Mouse (Mus musculus): ENCODE data around the gene Elf3. TPM values are rescaled to one million over a fixed set of nuclear protein-coding genes. Genes with fewer than 3 reads are reported as not detected.

Gene Elf3
- polyA plus RNA-seq, 1 experiment from 2014 or later = 0.09 TPM

Other genes starting within 250 kb of the Elf3 start
- gene Lgr6, start 153.3 kb downstream of the Elf3 start, polyA plus RNA-seq (2014; fragmentation: Nextera tagmentation; extraction: Ambion mirVana) = 1.2 and 1.4 TPM in 2 replicates
- 0.11 and 0.22 TPM in 2 replicates for gene Ptpn7, start 125.9 kb downstream of the Elf3 start, polyA plus RNA-seq (2014; fragmentation: Nextera tagmentation; extraction: Ambion mirVana)
- 354 and 383 TPM in 2 replicates for gene Arl8a, start 111.7 kb downstream of the Elf3 start, polyA plus RNA-seq (2014; fragmentation: Nextera tagmentation; extraction: Ambion mirVana)
- gene Gpr37l1, start 90.9 kb downstream of the Elf3 start, polyA plus RNA-seq (2014; fragmentation: Nextera tagmentation; extraction: Ambion mirVana) = 0.68 and 1.5 TPM in 2 replicates
- 96.1 and 101 TPM in 2 replicates for gene Rnpep, start 25.5 kb upstream of the Elf3 start, polyA plus RNA-seq (2014; fragmentation: Nextera tagmentation; extraction: Ambion mirVana)
- gene Timm17a, start 55.2 kb upstream of the Elf3 start, polyA plus RNA-seq (2014; fragmentation: Nextera tagmentation; extraction: Ambion mirVana) = 172 and 176 TPM in 2 replicates
- gene Lmod1, start 66.2 kb upstream of the Elf3 start, polyA plus RNA-seq (2014; fragmentation: Nextera tagmentation; extraction: Ambion mirVana) = 0.33 and 0.43 TPM in 2 replicates
- gene Shisa4, start 116.7 kb upstream of the Elf3 start, polyA plus RNA-seq (2014; fragmentation: Nextera tagmentation; extraction: Ambion mirVana) = 65.6 and 79.8 TPM in 2 replicates
- 115 and 118 TPM in 2 replicates for gene Ipo9, start 171.9 kb upstream of the Elf3 start, polyA plus RNA-seq (2014; fragmentation: Nextera tagmentation; extraction: Ambion mirVana)

Measured in hindbrain, embryonic 14.5 days (tissue).